Mouse (Mus musculus): ENCODE data around the gene Tcf12. TPM values are rescaled to one million over a fixed set of nuclear protein-coding genes. Genes with fewer than 3 reads are reported as not detected.

Tcf12 gene
- 41.5 and 64.8 TPM in 2 replicates for polyA plus RNA-seq (2016; fragmentation: Nextera tagmentation; extraction: Ambion mirVana)

- 2% methylated on average over 88 of the region's 88 CpGs for WGBS
- H3K4me1 ChIP-seq = peaks cover 11% of the 10 kb centered on the region; the same call in 1 of the 2 replicates
- H3K9me3 ChIP-seq = no peaks in the 10 kb centered on the region
- peak within 1 kb of the TSS; percentile 99 for H3K27ac ChIP-seq
- peaks cover 11% of the 10 kb centered on the region; the same call in 1 of the 2 replicates for H3K36me3 ChIP-seq
- peak; percentile 89 for DNase-seq (ENCODE audit: low spot score)
- peak within 1 kb of the TSS; percentile 99 for H3K4me3 ChIP-seq
- no peaks in the 10 kb centered on the region for H3K27me3 ChIP-seq (ENCODE audit: insufficient read depth, poor library complexity, severe bottlenecking)
These were observed at the start of gene Tcf12 for GRCm38 (mm10) chr9:72111622-72112550. Gene Tcf12, minus strand, starts transcription at chr9:72111871.

DNA sequence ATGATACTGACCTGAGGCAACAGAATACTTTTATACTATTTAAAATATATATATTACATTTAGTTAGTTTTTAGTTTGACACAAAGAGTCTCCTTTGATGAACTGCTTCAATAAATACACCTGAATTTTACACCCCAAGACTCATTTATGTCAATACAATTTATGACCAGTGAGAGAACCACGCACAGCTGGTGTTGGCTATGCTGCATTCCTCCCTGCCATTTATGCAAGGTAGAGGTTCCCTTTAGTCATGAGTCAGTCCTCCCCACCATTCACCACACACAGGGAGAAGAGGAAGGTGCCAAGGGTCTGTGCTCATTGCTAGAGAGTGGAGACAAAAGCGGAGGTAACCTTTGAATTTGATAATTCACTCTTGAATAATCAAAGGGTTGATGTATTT lies 46.7 kb upstream of the Tcf12 start:
- Histone ChIP-seq H3K27me3 (ENCODE audit: insufficient read depth, poor library complexity, severe bottlenecking) (peaks cover 3% of the 10 kb centered on the region; the same call in 1 of the 2 replicates), H3K4me3 (no peak overlapping the region), H3K9me3 (no peaks in the 10 kb centered on the region), H3K36me3 (no peaks in the 10 kb centered on the region), H3K4me1 (no peaks in the 10 kb centered on the region), H3K27ac (no peak overlapping the region)
- 73% methylated on average over 2 of the region's 2 CpGs for WGBS
- DNase-seq (ENCODE audit: low spot score) = no peak

- no peak overlapping the region for H3K27ac ChIP-seq
- no peak overlapping the region for H3K4me3 ChIP-seq
- peaks cover 3% of the 10 kb centered on the region; the same call in 1 of the 2 replicates for H3K27me3 ChIP-seq (ENCODE audit: insufficient read depth, poor library complexity, severe bottlenecking)
- H3K4me1 ChIP-seq = no peaks in the 10 kb centered on the region
- no peaks in the 10 kb centered on the region for H3K36me3 ChIP-seq
- H3K9me3 ChIP-seq = no peaks in the 10 kb centered on the region
- no peak for DNase-seq (ENCODE audit: low spot score)
- WGBS = 74% methylated on average over 1 of the region's 1 CpGs
These were observed 45.4 kb upstream of the Tcf12 start for GRCm38 (mm10) chr9:72157091-72157490.

DNA sequence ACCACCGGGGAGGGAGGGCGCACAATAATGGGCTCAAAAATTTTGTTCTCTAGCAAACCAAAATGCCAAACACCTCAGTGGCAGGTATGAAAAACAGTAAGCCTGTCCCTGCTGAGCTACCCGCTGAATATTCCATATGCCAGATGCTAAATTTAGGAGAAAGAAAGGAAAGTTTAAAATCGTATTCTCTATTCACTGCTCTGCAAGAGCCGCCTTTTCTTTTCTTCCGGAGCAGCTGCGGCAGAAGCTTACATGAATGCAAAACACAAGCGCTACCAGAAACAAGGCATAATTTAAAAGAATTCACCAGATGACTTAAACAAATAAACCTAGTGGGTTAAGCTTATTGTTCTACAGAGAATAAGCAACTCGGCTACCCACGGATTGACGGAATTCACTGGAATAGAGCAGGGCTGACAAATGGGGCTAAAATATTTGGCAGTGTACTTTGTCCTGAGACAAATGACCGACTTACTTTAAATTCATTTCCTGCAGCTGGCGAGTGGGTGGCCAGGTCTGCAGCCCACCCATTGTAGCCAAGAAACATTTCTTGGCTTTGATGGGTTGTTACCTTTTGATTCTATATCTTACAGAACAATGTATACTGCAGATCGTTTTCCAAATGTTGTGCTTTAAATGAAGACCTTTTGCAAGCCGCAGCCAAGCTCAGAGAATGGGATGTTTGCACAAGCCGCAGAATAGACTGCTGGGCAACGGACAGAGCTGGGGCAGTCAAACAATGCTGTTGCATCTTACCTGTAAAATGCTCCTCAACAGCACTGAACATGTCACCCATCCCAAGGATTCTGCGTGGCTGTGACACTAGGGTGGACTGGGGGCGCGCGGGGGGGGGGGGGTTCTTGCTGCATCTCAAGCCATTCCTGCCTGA lies 43.8 kb upstream of the Tcf12 start:
- WGBS = 45% methylated on average over 21 of the region's 21 CpGs
- no peaks in the 10 kb centered on the region for H3K36me3 ChIP-seq

DNA sequence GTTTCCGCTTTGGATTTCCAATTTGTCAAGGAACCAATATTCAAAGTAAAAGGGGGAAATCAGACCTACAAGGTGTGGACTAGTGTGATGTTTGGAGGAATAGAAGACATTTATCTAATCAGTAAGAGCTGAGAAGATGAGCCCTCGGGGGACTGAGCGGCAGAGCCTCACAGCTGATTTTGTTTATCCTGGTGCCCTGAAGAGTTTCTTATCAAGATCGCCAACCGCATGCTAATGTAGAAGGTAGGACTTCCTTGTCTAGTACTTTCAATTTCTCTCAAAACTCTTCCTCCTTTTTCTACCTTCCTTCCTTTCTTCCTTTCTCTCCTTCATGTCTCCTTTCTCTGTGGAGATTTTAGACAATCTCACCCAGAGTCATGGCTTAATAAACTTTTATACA lies 32.5 kb upstream of the Tcf12 start:
- no peaks in the 10 kb centered on the region for H3K36me3 ChIP-seq
- no peak overlapping the region for H3K4me3 ChIP-seq
- no peak overlapping the region for H3K27ac ChIP-seq
- 44% methylated on average over 5 of the region's 5 CpGs for WGBS
- no peaks in the 10 kb centered on the region for H3K27me3 ChIP-seq (ENCODE audit: insufficient read depth, poor library complexity, severe bottlenecking)
- no peak for DNase-seq (ENCODE audit: low spot score)
- H3K9me3 ChIP-seq = no peaks in the 10 kb centered on the region
- H3K4me1 ChIP-seq = no peaks in the 10 kb centered on the region

More for the DNA sequence above, 43.8 kb upstream of the Tcf12 start:
- Histone ChIP-seq H3K27me3 (ENCODE audit: insufficient read depth, poor library complexity, severe bottlenecking) (peaks cover 3% of the 10 kb centered on the region; the same call in 1 of the 2 replicates), H3K4me1 (no peaks in the 10 kb centered on the region), H3K9me3 (no peaks in the 10 kb centered on the region), H3K4me3 (peak overlapping the region; percentile 27), H3K27ac (no peak overlapping the region)
- no peak for DNase-seq (ENCODE audit: low spot score)

DNA sequence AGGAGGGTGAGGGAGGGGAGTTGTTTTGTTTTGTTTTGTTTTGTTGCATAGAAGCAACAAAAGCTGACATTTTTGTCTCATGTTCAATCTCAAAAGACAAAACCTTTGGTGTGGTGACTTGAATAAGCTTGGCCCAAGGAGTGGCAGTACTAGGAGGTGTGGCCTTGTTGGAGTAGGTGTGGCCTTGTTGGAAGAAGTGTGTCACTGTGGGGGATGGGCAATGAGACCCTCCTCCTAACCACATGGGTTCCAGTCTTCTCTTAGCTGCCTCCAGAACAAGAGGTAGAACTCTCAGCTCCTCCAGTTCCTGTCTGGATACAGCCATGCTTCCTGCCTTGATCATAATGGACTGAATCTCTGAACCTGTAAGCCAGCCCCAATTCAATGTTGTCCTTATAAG lies 26.2 kb upstream of the Tcf12 start:
- Histone ChIP-seq H3K27ac (no peak overlapping the region), H3K9me3 (no peaks in the 10 kb centered on the region), H3K4me3 (no peak overlapping the region), H3K27me3 (ENCODE audit: insufficient read depth, poor library complexity, severe bottlenecking) (no peaks in the 10 kb centered on the region), H3K36me3 (no peaks in the 10 kb centered on the region), H3K4me1 (peaks cover 10% of the 10 kb centered on the region)
- DNase-seq (ENCODE audit: low spot score) = no peak

DNA sequence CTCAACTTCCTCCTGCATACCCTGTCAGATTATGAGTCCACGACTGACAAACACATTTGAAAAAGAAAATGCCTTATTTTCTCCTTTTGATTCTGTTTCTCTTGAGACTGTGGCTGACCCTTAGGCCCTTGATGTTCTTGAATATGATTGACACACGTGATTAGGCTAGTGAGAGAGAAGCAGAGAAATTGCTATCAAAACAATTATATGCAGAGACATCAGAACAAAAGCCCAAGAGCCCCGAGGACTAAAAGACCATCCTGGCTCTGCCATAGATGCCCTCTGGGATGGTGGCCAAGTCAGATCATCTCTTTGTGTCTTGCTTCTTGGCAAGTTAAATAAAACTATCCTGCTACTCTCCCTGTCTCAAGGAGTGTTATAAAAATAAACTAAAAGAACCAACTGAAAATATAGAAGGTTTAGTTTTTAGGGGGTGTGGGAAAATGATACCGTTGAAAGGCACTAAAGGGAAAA lies 22.1 kb upstream of the Tcf12 start:
- H3K27ac ChIP-seq = peak overlapping the region; percentile 98
- DNase-seq (ENCODE audit: low spot score) = no peak
- peak overlapping the region; percentile 75 for H3K4me3 ChIP-seq
- H3K9me3 ChIP-seq = no peaks in the 10 kb centered on the region
- no peaks in the 10 kb centered on the region for H3K27me3 ChIP-seq (ENCODE audit: insufficient read depth, poor library complexity, severe bottlenecking)
- peaks cover 14% of the 10 kb centered on the region for H3K4me1 ChIP-seq
- WGBS = 57% methylated on average over 4 of the region's 4 CpGs
- H3K36me3 ChIP-seq = no peaks in the 10 kb centered on the region

GRCm38 (mm10) chr9:72133089-72133771 lies 21.6 kb upstream of the Tcf12 start:
- peak overlapping the region; percentile 98 for H3K27ac ChIP-seq
- WGBS = 2% methylated on average over 56 of the region's 56 CpGs
- peak overlapping the region; percentile 75 for H3K4me3 ChIP-seq
- peaks cover 14% of the 10 kb centered on the region for H3K4me1 ChIP-seq
- no peaks in the 10 kb centered on the region for H3K27me3 ChIP-seq (ENCODE audit: insufficient read depth, poor library complexity, severe bottlenecking)
- no peaks in the 10 kb centered on the region for H3K9me3 ChIP-seq
- DNase-seq (ENCODE audit: low spot score) = peak; percentile 92
- no peaks in the 10 kb centered on the region for H3K36me3 ChIP-seq

- H3K9me3 ChIP-seq = no peaks in the 10 kb centered on the region
- H3K4me3 ChIP-seq = peak overlapping the region; percentile 75
- H3K4me1 ChIP-seq = peaks cover 14% of the 10 kb centered on the region
- H3K36me3 ChIP-seq = no peaks in the 10 kb centered on the region
- no peak for DNase-seq (ENCODE audit: low spot score)
- under 1% methylated on average over 29 of the region's 29 CpGs for WGBS
- H3K27ac ChIP-seq = peak overlapping the region; percentile 98
- no peaks in the 10 kb centered on the region for H3K27me3 ChIP-seq (ENCODE audit: insufficient read depth, poor library complexity, severe bottlenecking)
These were observed 21.0 kb upstream of the Tcf12 start for GRCm38 (mm10) chr9:72132728-72133088.

GRCm38 (mm10) chr9:72129884-72130283 lies 18.2 kb upstream of the Tcf12 start:
- Histone ChIP-seq H3K9me3 (no peaks in the 10 kb centered on the region), H3K36me3 (no peaks in the 10 kb centered on the region), H3K27ac (no peak overlapping the region), H3K4me3 (no peak overlapping the region), H3K4me1 (peaks cover 14% of the 10 kb centered on the region), H3K27me3 (ENCODE audit: insufficient read depth, poor library complexity, severe bottlenecking) (no peaks in the 10 kb centered on the region)
- 82% methylated on average over 4 of the region's 4 CpGs for WGBS
- DNase-seq (ENCODE audit: low spot score) = no peak

- WGBS = 76% methylated on average over 1 of the region's 1 CpGs
- no peaks in the 10 kb centered on the region for H3K27me3 ChIP-seq (ENCODE audit: insufficient read depth, poor library complexity, severe bottlenecking)
- no peak for DNase-seq (ENCODE audit: low spot score)
- H3K36me3 ChIP-seq = no peaks in the 10 kb centered on the region
- no peak overlapping the region for H3K27ac ChIP-seq
- H3K9me3 ChIP-seq = no peaks in the 10 kb centered on the region
- no peaks in the 10 kb centered on the region for H3K4me1 ChIP-seq
- no peak overlapping the region for H3K4me3 ChIP-seq
These were observed 13.8 kb upstream of the Tcf12 start for GRCm38 (mm10) chr9:72125442-72125841.

DNA sequence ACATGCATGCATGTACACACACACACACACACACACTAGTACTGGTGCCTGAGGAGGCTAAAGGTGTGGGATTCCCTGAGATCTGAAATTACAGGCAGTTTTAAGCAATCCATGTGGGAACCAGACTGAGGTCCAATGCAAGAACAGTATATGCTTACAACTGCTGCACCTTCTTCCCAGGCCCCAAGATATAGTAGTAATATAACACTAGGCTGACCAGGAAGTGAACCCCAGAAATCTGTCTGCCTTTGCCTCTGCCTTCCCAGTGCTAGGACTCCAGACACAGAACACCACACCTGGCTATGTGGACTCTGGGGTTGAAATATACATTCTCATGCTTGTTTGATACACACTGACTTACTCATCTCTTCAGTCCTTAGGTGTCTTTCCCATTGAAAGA lies 6.8 kb upstream of the Tcf12 start:
- Histone ChIP-seq H3K27ac (no peak overlapping the region), H3K4me3 (no peak overlapping the region), H3K27me3 (ENCODE audit: insufficient read depth, poor library complexity, severe bottlenecking) (no peaks in the 10 kb centered on the region), H3K36me3 (no peaks in the 10 kb centered on the region), H3K4me1 (no peaks in the 10 kb centered on the region), H3K9me3 (no peaks in the 10 kb centered on the region)
- DNase-seq (ENCODE audit: low spot score) = no peak

All from heart, embryonic 10.5 days (tissue).